Mouse (Mus musculus) testis, postnatal 10 days (tissue): Measurements from ENCODE around the gene Gm12355.

Source experiments
- DNase-seq: peaks from one replicate; pipeline ENCODE4 v3.0.0; 2021; ENCODE audit warnings: low spot score

Gm12355 gene

DNA sequence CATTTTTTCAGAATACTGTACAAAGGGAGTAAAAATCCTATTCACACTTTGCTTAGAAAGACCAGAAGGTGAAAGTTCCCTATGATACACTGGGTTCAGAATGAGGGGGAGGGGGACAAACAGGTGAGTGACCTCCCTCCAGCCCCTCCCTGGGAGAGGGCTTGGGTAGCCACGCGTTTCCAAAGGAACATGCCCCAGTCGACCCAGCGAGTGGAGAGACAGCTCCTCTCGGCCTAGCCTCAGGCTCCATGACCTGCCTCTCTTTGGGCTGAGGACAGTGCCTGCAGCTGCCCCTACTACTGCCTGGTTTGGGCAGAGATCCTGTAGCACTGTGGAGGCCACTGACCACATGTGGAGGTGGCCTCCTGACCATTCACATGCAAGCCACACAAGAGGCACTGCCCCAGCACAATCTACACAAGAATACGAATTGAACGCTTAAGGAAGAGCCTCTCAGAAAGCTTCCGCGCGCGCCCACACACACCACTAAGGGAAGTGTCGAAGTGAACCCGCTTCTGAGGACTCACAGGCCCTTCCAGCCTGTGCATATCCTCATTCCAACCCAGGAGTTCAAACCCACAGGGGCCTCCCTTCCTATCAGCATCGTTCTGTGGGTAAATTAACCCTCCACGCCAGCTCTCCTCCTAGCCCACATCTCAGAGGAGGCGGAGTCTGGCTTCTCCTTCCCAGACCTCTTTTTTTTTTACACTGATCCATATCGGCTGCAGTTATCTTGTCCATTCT lies 44.0 kb downstream of the Gm12355 start:
- no peak for DNase-seq

DNA sequence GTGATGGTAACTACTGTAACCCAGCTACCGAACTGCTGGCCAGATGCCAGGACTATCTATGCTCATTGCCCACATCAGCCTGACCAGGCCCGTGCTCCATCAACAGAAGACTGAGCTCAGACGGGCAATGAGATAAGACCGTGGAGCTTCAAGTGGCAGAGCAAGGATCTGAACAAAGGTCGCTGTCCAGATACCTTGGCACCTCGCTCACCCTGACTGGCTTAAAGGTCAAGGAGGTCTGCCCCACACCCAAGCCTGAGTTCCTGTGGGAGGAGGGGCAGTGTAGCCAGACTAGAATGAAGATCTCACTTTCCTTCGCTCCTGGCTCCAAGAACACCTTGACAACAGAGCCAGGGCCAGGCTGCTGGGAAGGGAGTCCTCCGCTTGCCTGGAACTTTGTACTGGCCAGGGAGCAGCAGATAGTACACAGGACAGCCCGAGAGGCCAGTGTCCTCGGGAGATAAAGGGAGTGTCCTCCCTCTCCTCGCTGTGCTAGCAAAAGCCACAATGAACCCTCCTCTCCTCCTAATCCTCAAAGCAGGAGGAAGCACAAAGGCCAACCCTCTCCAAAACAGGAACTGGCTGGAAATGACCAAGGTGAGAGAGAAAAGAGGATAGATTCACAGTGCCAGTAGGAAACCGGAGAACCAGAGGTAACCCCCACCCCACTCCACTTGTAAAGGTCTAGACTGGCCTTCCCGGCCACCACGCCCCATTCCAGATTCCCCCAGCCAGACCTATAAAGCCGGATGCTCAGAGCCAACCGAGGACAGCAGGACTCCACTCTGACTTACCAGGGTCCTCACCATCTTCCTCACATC lies 45.0 kb downstream of the Gm12355 start:
- DNase-seq = peak; percentile 69

GRCm38 (mm10) chr11:98577776-98578175 lies 47.7 kb downstream of the Gm12355 start:
- no peak for DNase-seq
